Mouse (Mus musculus) leukemia stem cell, adult 10-12 weeks (primary cell): Measurements from ENCODE around the gene Rpusd4. TPM values are rescaled to one million over a fixed set of nuclear protein-coding genes. Genes with fewer than 3 reads are reported as not detected.

ENCODE experiments used
- polyA plus RNA-seq: library from polyadenylated mRNA; stranded (reverse); fragments of >175 nt; gene quantifications from 2 replicates; pipeline ENCODE4 v1.2.3, GENCODE M21; 2012; ENCODE audit warnings: low replicate concordance

Rpusd4 gene
- polyA plus RNA-seq: 0.86 and 4.2 TPM in 2 replicates

DNA sequence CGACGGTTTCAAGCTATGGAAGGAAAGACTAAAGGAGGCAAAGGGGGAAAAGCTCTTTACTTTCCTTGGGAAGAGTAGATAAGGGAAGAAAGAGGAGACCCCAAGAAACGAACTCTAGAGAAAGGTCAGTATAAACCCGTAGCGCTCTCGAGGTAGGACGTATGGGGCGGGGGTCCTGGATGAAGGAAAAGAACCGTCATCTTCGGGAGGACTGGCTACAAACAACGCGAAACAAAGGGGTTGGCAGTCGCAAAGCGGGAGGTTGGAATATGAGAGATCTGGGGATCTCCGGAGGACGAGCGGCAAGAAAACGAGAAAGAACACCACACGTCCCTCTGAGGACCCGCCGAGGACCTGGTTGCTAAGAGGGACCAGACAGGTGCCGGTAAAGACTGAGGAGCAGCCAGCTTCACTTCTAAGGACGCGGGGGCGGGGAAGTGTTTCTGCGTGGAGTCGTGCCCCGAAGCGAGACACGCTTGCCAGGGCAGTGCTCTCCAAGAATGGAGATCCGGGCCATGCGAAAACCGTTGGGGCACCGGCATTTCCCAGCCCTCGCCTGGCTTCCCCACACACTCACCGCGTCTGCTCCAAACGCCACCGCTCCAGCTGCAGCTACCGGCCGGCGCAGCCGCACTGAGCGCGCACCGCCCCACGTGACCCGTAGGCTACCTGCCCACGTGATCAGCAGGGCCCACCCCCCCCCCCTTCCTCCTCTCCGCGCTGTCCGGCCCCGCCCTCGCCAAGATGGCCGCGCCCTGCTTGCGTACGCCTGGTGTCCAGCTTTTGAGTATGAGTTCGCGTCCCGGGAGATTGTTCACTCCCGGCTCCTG, at the start of gene Rpusd4, which contains the start of gene Fam118b:
Rpusd4 (plus strand) TSS at position 720 of the 830 bp plus-strand sequence.
Fam118b (minus strand) TSS at position 660 of the 830 bp plus-strand sequence.

Other genes with a start within 250 kb of the Rpusd4 start
- gene St3gal4, start 148.6 kb upstream of the Rpusd4 start, polyA plus RNA-seq: 71.2 and 94.8 TPM in 2 replicates
- gene Dcps, start 91.8 kb upstream of the Rpusd4 start, polyA plus RNA-seq: 25.7 and 118 TPM in 2 replicates
- gene Srpr, start 67.7 kb upstream of the Rpusd4 start, polyA plus RNA-seq: 7.4 and 20.4 TPM in 2 replicates
- gene Tirap, start 67.6 kb upstream of the Rpusd4 start, polyA plus RNA-seq: 4.6 and 5.0 TPM in 2 replicates
- 2.2 and 12.2 TPM in 2 replicates for gene Foxred1, start 56.8 kb upstream of the Rpusd4 start, polyA plus RNA-seq
- gene Fam118b, start 60 bp upstream of the Rpusd4 start, polyA plus RNA-seq: 0.70 and 1.9 TPM in 2 replicates
- 0.07 and 0.17 TPM in 2 replicates for gene Cdon, start 153.3 kb downstream of the Rpusd4 start, polyA plus RNA-seq